Comparison of ENCODE assay signal across 8 mouse cellular contexts in the genomic region with DNA sequence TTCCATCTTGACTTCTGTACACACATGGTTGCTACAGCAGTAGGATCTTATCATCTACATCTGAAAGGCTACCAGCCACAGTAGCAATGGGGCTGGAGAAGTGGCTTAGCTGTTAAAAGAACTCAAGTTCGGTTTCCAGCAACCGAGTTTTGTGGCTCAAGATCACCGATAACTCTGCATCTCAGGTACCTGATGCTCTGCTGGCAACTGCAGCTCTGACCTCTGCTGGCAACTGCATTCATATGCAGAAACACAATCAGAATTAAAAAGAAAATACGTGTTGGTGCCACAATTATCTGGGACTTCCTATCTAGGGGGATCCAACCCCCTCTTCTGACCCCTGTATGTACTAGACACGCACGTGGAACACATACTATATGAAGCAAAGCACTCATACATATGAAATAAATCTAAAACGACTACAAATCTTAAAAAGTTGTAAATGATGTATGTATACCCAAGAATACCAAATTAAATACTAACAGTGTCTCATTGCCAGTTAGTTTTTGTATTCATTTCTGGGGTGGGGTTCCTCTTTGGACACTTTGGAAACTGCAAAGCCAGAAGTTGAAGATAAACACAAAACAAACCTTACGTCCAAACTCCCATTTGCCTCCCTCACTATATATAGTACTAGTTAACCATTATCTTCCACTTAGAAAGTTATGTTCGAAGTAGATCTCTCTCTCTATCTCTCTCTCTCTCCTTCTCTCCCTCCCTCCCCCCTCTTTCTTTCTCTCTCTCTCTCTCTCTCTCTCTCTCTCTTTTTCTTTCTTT. TPM values are rescaled to one million over a fixed set of nuclear protein-coding genes. Genes with fewer than 3 reads are reported as not detected.
DNase-seq lines count a peak whose midpoint lies in the region; ATAC-seq lines count a peak whose summit lies in the region.

No protein-coding gene starts in this region.

- H3K9me3 ChIP-seq in heart, embryonic 10.5 days, result no peaks in the 10 kb centered on the region
- no peaks in the 10 kb centered on the region for H3K9me3 ChIP-seq in embryonic facial prominence, embryonic 14.5 days (ENCODE audit: control insufficient read depth, low read length)
- H3K9me3 ChIP-seq in limb, embryonic 11.5 days (ENCODE audit: control insufficient read depth, low read length), result no peaks in the 10 kb centered on the region
- no peaks in the 10 kb centered on the region for H3K9me3 ChIP-seq in neural tube, embryonic 15.5 days (replicated peaks)

- intact Hi-C loops in heart, postnatal 10 days (cut with DNase I), result loop anchor here (5.0 kb wide), 1 partner anchor 81 kb away; a partner anchor contains a TSS

- peak overlapping the region; percentile 86 for H3K4me3 ChIP-seq in heart, embryonic 10.5 days
- peak overlapping the region; percentile 19 for H3K4me3 ChIP-seq in embryonic facial prominence, embryonic 14.5 days (ENCODE audit: low read depth, low read length)
- H3K4me3 ChIP-seq in limb, embryonic 11.5 days (ENCODE audit: low read depth, low read length), result no peak overlapping the region
- H3K4me3 ChIP-seq in neural tube, embryonic 15.5 days (replicated peaks), result no peak overlapping the region

- no peak for DNase-seq in heart, embryonic 10.5 days (ENCODE audit: low spot score)
- no peak for DNase-seq in heart, postnatal 10 days
- DNase-seq in CD4-positive, CD25-positive, alpha-beta regulatory T cell, adult 2 months (ENCODE audit: low read depth, low spot score), result peak; percentile 69
- peak; percentile 29 for DNase-seq in embryonic facial prominence, embryonic 14.5 days (ENCODE audit: low spot score)
- DNase-seq in limb, embryonic 11.5 days (ENCODE audit: low spot score), result no peak
- DNase-seq in spleen, adult 18-20 months, result no peak
- no peak for DNase-seq in cerebellum, postnatal 10 days

- no peak for ATAC-seq in embryonic facial prominence, embryonic 14.5 days (ENCODE audit: low read depth)
- ATAC-seq in limb, embryonic 11.5 days (ENCODE audit: insufficient number of reproducible peaks, low FRiP score, low TSS enrichment, low read depth), result no peak
- ATAC-seq in neural tube, embryonic 15.5 days (ENCODE audit: low FRiP score), result no peak

- 0 out of 2 replicates have a peak overlapping the region, but pooled peaks have one; percentile 13 for H3K27ac ChIP-seq in heart, embryonic 10.5 days
- H3K27ac ChIP-seq in embryonic facial prominence, embryonic 14.5 days (replicated peaks; ENCODE audit: low read depth, low read length), result no peak overlapping the region
- H3K27ac ChIP-seq in limb, embryonic 11.5 days (replicated peaks; ENCODE audit: low read depth, low read length), result no peak overlapping the region
- H3K27ac ChIP-seq in neural tube, embryonic 15.5 days (replicated peaks), result no peak overlapping the region

- WGBS in heart, embryonic 10.5 days, result 23% methylated on average over 9 of the region's 9 CpGs
- WGBS in embryonic facial prominence, embryonic 14.5 days, result 21% methylated on average over 9 of the region's 9 CpGs
- 29% methylated on average over 9 of the region's 9 CpGs for WGBS in limb, embryonic 11.5 days
- 28% methylated on average over 9 of the region's 9 CpGs for WGBS in neural tube, embryonic 15.5 days

- H3K4me1 ChIP-seq in heart, embryonic 10.5 days, result peaks cover 14% of the 10 kb centered on the region
- peaks cover 10% of the 10 kb centered on the region; the same call in 1 of the 2 replicates for H3K4me1 ChIP-seq in embryonic facial prominence, embryonic 14.5 days (ENCODE audit: control insufficient read depth, insufficient read depth, low read length)
- H3K4me1 ChIP-seq in limb, embryonic 11.5 days (ENCODE audit: control insufficient read depth, insufficient read depth, low read length), result 0 out of 2 replicates have a peak, but pooled peaks cover 4% of the 10 kb centered on the region
- H3K4me1 ChIP-seq in neural tube, embryonic 15.5 days, result peaks cover 14% of the 10 kb centered on the region

- H3K4me2 ChIP-seq in embryonic facial prominence, embryonic 14.5 days (ENCODE audit: low read depth, low read length), result peak overlapping the region; percentile 45
- H3K4me2 ChIP-seq in limb, embryonic 11.5 days (ENCODE audit: low read depth, severe bottlenecking), result peak overlapping the region; percentile 20; the same call in 1 of the 2 replicates
- H3K4me2 ChIP-seq in neural tube, embryonic 15.5 days, result peak overlapping the region; percentile 61

- H3K9ac ChIP-seq in embryonic facial prominence, embryonic 14.5 days (ENCODE audit: low read depth, low read length), result no peak overlapping the region
- H3K9ac ChIP-seq in limb, embryonic 11.5 days (ENCODE audit: low read length), result no peak overlapping the region
- H3K9ac ChIP-seq in neural tube, embryonic 15.5 days (replicated peaks), result no peak overlapping the region

- H3K27me3 ChIP-seq in heart, embryonic 10.5 days (ENCODE audit: insufficient read depth, poor library complexity, severe bottlenecking), result no peaks in the 10 kb centered on the region
- no peaks in the 10 kb centered on the region for H3K27me3 ChIP-seq in embryonic facial prominence, embryonic 14.5 days (replicated peaks; ENCODE audit: control insufficient read depth, insufficient read depth, low read length)
- H3K27me3 ChIP-seq in limb, embryonic 11.5 days (ENCODE audit: control insufficient read depth, insufficient read depth, low read length), result no peaks in the 10 kb centered on the region
- H3K27me3 ChIP-seq in neural tube, embryonic 15.5 days (replicated peaks), result no peaks in the 10 kb centered on the region

- peaks cover 2% of the 10 kb centered on the region; the same call in 1 of the 2 replicates for H3K36me3 ChIP-seq in heart, embryonic 10.5 days
- no peaks in the 10 kb centered on the region for H3K36me3 ChIP-seq in embryonic facial prominence, embryonic 14.5 days (ENCODE audit: control insufficient read depth, insufficient read depth, low read length)
- no peaks in the 10 kb centered on the region for H3K36me3 ChIP-seq in limb, embryonic 11.5 days (ENCODE audit: control insufficient read depth, insufficient read depth, low read length)
- H3K36me3 ChIP-seq in neural tube, embryonic 15.5 days, result no peaks in the 10 kb centered on the region

RNA-seq across cellular contexts. Expression of a gene that starts 0.7 kb away (rescaled TPM):
- polyA plus RNA-seq in heart, embryonic 10.5 days (2016; fragmentation: Nextera tagmentation; extraction: Ambion mirVana), result 50.2 and 58.9 TPM in 2 replicates
- 10 to 100 TPM; 31.6 to 35.8 TPM for total RNA-seq in heart, postnatal 10 days (2021)
- polyA plus RNA-seq in embryonic facial prominence, embryonic 14.5 days (2014; fragmentation: Nextera tagmentation; extraction: Ambion mirVana), result 67.4 and 79.9 TPM in 2 replicates
- polyA plus RNA-seq in limb, embryonic 11.5 days (2014; fragmentation: Nextera tagmentation; extraction: Ambion mirVana), result 63.3 and 68.2 TPM in 2 replicates
- polyA plus RNA-seq in neural tube, embryonic 15.5 days (2015; fragmentation: Nextera tagmentation; extraction: Ambion mirVana), result 34.1 and 44.1 TPM in 2 replicates

Comparison
In these comparisons a context has a peak if more than half of its experiments do, and no peak if none do; other contexts are left out.
1. DNase-seq: peak in CD4-positive, CD25-positive, alpha-beta regulatory T cell, adult 2 months (single experiment) and embryonic facial prominence, embryonic 14.5 days (single experiment); none in heart, embryonic 10.5 days (single experiment), heart, postnatal 10 days (0 of 2), limb, embryonic 11.5 days (single experiment), spleen, adult 18-20 months (0 of 2) and cerebellum, postnatal 10 days (0 of 2).
2. H3K4me3 ChIP-seq: peak in heart, embryonic 10.5 days (single experiment) and embryonic facial prominence, embryonic 14.5 days (single experiment); none in limb, embryonic 11.5 days (single experiment) and neural tube, embryonic 15.5 days (single experiment).
3. Peak in every context shown above with its lines, with median percentiles within 50 percentile points of each other: H3K4me2 ChIP-seq.